ENCODE assay signal across 15 mouse cellular contexts in the genomic region with DNA sequence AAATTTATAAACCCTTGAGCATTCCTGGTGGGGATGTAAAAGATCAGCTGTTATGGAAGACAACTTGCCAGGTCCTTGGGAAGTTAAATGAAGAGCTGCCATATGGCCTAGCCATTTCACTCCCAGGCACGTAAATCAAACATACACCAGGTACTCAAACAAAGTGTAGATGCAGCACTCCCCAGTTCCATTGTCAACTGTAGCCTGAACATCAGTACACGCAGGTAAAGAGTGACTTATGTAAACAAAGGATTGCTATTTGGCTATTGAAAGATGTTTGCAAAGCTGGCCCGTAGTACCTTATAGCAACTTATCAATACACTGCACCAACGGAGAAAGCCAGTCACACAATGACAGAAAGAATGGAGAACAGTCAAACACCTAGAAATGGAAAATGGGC.
"Had no signal": no experiment of that assay in that cellular context is flagged by ENCODE, and none has a peak within 500 bp of the region (broad histone marks: within the 10 kb centered on the region; RNA-seq: fewer than 3 reads in every experiment).

No protein-coding gene starts in this region.

- H3K4me2 ChIP-seq: limb, embryonic 15.5 days had no signal

- H3K9me3 ChIP-seq: limb, embryonic 15.5 days; midbrain, embryonic 10.5 days had no signal

- H3K9ac ChIP-seq: limb, embryonic 15.5 days had no signal

- H3K36me3 ChIP-seq: limb, embryonic 15.5 days; midbrain, embryonic 10.5 days had no signal

- H3K4me3 ChIP-seq: left cerebral cortex, adult 2 months; limb, embryonic 15.5 days; midbrain, embryonic 10.5 days had no signal

- ATAC-seq: hindbrain, embryonic 16.5 days; lung, postnatal 0 days; midbrain, embryonic 16.5 days had no signal

- H3K27ac ChIP-seq: kidney, postnatal 0 days; left cerebral cortex, adult 2 months; limb, embryonic 15.5 days; midbrain, embryonic 10.5 days had no signal

- H3K27me3 ChIP-seq: limb, embryonic 15.5 days had no signal

- DNase-seq: kidney, adult 11 months; kidney, adult 9 months; kidney, postnatal 36 days; lung, adult 2 months; lung, postnatal 4 days; right cerebral cortex, adult 18-20 months; right cerebral cortex, postnatal 25 days; thymus, postnatal 36 days had no signal
